In the genomic region with DNA sequence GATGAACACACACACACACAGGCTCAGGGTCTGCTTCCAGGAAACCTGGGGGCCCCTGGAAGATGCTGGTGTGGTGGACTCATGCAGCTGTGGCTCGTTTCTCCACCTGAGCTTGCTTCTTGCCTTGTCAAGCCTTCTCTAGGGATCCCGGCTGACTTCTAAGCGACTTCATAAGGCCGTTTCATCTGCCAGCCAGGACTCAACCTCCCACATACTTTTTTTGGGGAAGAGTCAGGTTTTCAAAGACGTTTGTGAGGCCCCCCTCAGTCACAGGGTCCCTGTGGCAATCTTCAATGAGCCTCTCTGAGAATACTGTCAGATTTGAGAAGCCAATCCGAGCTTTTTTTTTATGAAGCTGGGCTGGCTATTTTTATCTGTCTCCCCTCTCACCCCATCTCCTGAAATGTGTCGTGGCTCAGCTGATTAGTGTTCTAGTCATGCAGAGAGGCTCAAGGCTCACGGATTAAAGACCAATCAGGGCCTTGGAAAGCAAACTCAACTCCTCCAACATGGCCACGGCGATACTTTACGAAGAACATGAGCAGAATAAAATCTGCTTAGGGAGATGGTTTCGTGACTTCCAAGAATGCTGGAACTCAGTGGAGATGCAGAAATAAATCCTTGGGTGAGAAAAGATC, we compare ENCODE assay signal across 16 mouse cellular contexts. TPM values are rescaled to one million over a fixed set of nuclear protein-coding genes. Genes with fewer than 3 reads are reported as not detected.
DNase-seq lines count a peak whose midpoint lies in the region; ATAC-seq and TF ChIP-seq lines count a peak whose summit lies in the region.
"Had no signal": no experiment of that assay in that cellular context is flagged by ENCODE, and none has a peak within 500 bp of the region (broad histone marks: within the 10 kb centered on the region; RNA-seq: fewer than 3 reads in every experiment).

No protein-coding gene starts in this region.

- H3K36me3 ChIP-seq in forebrain, embryonic 10.5 days (replicated peaks): peaks cover 31% of the 10 kb centered on the region
- H3K36me3 ChIP-seq in forebrain, embryonic 11.5 days (ENCODE audit: control insufficient read depth, insufficient read depth, low read length): no peaks in the 10 kb centered on the region
- H3K36me3 ChIP-seq in heart, embryonic 15.5 days: no peaks in the 10 kb centered on the region
- H3K36me3 ChIP-seq in midbrain, postnatal 0 days (ENCODE audit: insufficient read depth, low read length): 0 out of 2 replicates have a peak, but pooled peaks cover 2% of the 10 kb centered on the region

- intact Hi-C loops in heart, postnatal 14 days (cut with DNase I): no loop called here

- 0 out of 2 replicates have a peak overlapping the region, but pooled peaks have one; percentile 12 for H3K27ac ChIP-seq in forebrain, embryonic 10.5 days
- H3K27ac ChIP-seq in forebrain, embryonic 11.5 days (ENCODE audit: low read depth, low read length): no peak overlapping the region
- H3K27ac ChIP-seq in heart, embryonic 15.5 days: peak overlapping the region; percentile 59
- peak overlapping the region; percentile 77 for H3K27ac ChIP-seq in midbrain, postnatal 0 days (ENCODE audit: low read depth, low read length)
- H3K27ac ChIP-seq: liver, embryonic 14.5 days had no signal

- WGBS in forebrain, embryonic 10.5 days: 79% methylated on average over 12 of the region's 12 CpGs
- 73% methylated on average over 12 of the region's 12 CpGs for WGBS in forebrain, embryonic 11.5 days
- 37% methylated on average over 12 of the region's 12 CpGs for WGBS in heart, embryonic 15.5 days
- 22% methylated on average over 12 of the region's 12 CpGs for WGBS in midbrain, postnatal 0 days

- peaks cover 7% of the 10 kb centered on the region; the same call in 1 of the 2 replicates for H3K4me1 ChIP-seq in forebrain, embryonic 10.5 days
- no peaks in the 10 kb centered on the region for H3K4me1 ChIP-seq in forebrain, embryonic 11.5 days (replicated peaks; ENCODE audit: control insufficient read depth, insufficient read depth, low read length)
- H3K4me1 ChIP-seq in heart, embryonic 15.5 days (replicated peaks): peaks cover 29% of the 10 kb centered on the region
- H3K4me1 ChIP-seq in midbrain, postnatal 0 days (ENCODE audit: insufficient read depth, low read length): peaks cover 5% of the 10 kb centered on the region; the same call in 1 of the 2 replicates

- no peak overlapping the region for H3K9ac ChIP-seq in forebrain, embryonic 11.5 days (ENCODE audit: low read length)
- H3K9ac ChIP-seq in heart, embryonic 15.5 days: no peak overlapping the region
- no peak overlapping the region for H3K9ac ChIP-seq in midbrain, postnatal 0 days (replicated peaks; ENCODE audit: low read length, poor library complexity, severe bottlenecking)
- H3K9ac ChIP-seq: liver, embryonic 14.5 days had no signal

- no peak overlapping the region for H3K4me2 ChIP-seq in forebrain, embryonic 11.5 days (ENCODE audit: low read depth, low read length, severe bottlenecking)
- H3K4me2 ChIP-seq in heart, embryonic 15.5 days: no peak overlapping the region
- no peak overlapping the region; the same call in 1 of the 2 replicates for H3K4me2 ChIP-seq in midbrain, postnatal 0 days (ENCODE audit: low read depth, low read length, poor library complexity, severe bottlenecking)

- no peak for DNase-seq in forebrain, embryonic 10.5 days (ENCODE audit: extremely low spot score, low spot score)
- no peak for DNase-seq in forebrain, embryonic 11.5 days (ENCODE audit: low spot score)
- no peak for DNase-seq in heart, postnatal 14 days
- peak; percentile 15 for DNase-seq in retina, postnatal 1 day
- no peak for DNase-seq in retina, embryonic 14.5 days (ENCODE audit: low spot score)
- peak; percentile 19 for DNase-seq in midbrain, postnatal 0 days (ENCODE audit: low spot score)
- no peak for DNase-seq in layer of hippocampus, postnatal 25 days (ENCODE audit: extremely low spot score in 1 of 2, low spot score in 1 of 2)
- DNase-seq: cerebellum, adult 11-12 months; cerebellum, postnatal 36 days; heart, postnatal 10 days; kidney, adult 11 months; right cerebral cortex, postnatal 25 days had no signal

- no peak for TF ChIP-seq CTCF in midbrain, postnatal 0 days (IDR thresholded peaks at IDR 0.05)

- no peaks in the 10 kb centered on the region for H3K27me3 ChIP-seq in forebrain, embryonic 10.5 days (ENCODE audit: poor library complexity, severe bottlenecking)
- H3K27me3 ChIP-seq in forebrain, embryonic 11.5 days (ENCODE audit: control insufficient read depth, insufficient read depth, low read length): no peaks in the 10 kb centered on the region
- no peaks in the 10 kb centered on the region for H3K27me3 ChIP-seq in heart, embryonic 15.5 days
- H3K27me3 ChIP-seq in midbrain, postnatal 0 days (ENCODE audit: insufficient read depth, low read length): no peaks in the 10 kb centered on the region
- H3K27me3 ChIP-seq: CH12.LX had no signal

- H3K9me3 ChIP-seq in forebrain, embryonic 10.5 days: no peaks in the 10 kb centered on the region
- no peaks in the 10 kb centered on the region for H3K9me3 ChIP-seq in forebrain, embryonic 11.5 days (ENCODE audit: control insufficient read depth, low read length)
- H3K9me3 ChIP-seq in heart, embryonic 15.5 days (replicated peaks): no peaks in the 10 kb centered on the region
- H3K9me3 ChIP-seq in midbrain, postnatal 0 days (ENCODE audit: low read length): no peaks in the 10 kb centered on the region

- no peak for ATAC-seq in forebrain, embryonic 11.5 days (replicated peaks; ENCODE audit: low FRiP score)
- ATAC-seq in heart, embryonic 15.5 days (replicated peaks; ENCODE audit: insufficient number of reproducible peaks, insufficient read depth, low FRiP score, low read depth): no peak
- ATAC-seq in midbrain, postnatal 0 days (ENCODE audit: low FRiP score): peak; percentile 78; the same call in 1 of the 2 replicates
- ATAC-seq: lung, postnatal 0 days had no signal

- no peak overlapping the region for H3K4me3 ChIP-seq in forebrain, embryonic 10.5 days
- no peak overlapping the region for H3K4me3 ChIP-seq in forebrain, embryonic 11.5 days (ENCODE audit: low read depth, low read length)
- no peak overlapping the region for H3K4me3 ChIP-seq in heart, embryonic 15.5 days
- H3K4me3 ChIP-seq in midbrain, postnatal 0 days (ENCODE audit: low read depth, low read length): no peak overlapping the region

RNA-seq across cellular contexts. Expression of a gene that starts 33.5 kb away (rescaled TPM):
- polyA plus RNA-seq in forebrain, embryonic 10.5 days (2016; fragmentation: Nextera tagmentation; extraction: Ambion mirVana): 77.3 and 84.4 TPM in 2 replicates
- polyA plus RNA-seq in forebrain, embryonic 11.5 days (2014; fragmentation: Nextera tagmentation; extraction: Ambion mirVana): 75.0 and 76.8 TPM in 2 replicates
- 39.3 and 42.2 TPM in 2 replicates for polyA plus RNA-seq in heart, embryonic 15.5 days (2015; fragmentation: Nextera tagmentation; extraction: Ambion mirVana)
- total RNA-seq in heart, postnatal 14 days (2021): 10 to 100 TPM; 17.2 to 19.4 TPM
- total RNA-seq in midbrain, postnatal 0 days (2014; rRNA removed): 35.6 and 40.9 TPM in 2 replicates
- 35.4 and 36.9 TPM in 2 replicates for polyA plus RNA-seq in midbrain, postnatal 0 days (2015; fragmentation: Nextera tagmentation; extraction: Ambion mirVana)
- 10 to 100 TPM; 22.8 to 24.4 TPM for total RNA-seq in layer of hippocampus, postnatal 25 days (2021)

Comparison
In these comparisons a context has a peak if more than half of its experiments do, and no peak if none do; other contexts are left out.
1. DNase-seq: peak in retina, postnatal 1 day (single experiment) and midbrain, postnatal 0 days (single experiment); none in forebrain, embryonic 10.5 days (single experiment), forebrain, embryonic 11.5 days (single experiment), heart, postnatal 14 days (0 of 2), retina, embryonic 14.5 days (single experiment) and layer of hippocampus, postnatal 25 days (0 of 2).